Mouse (Mus musculus) cerebellum, adult 9-11 months (tissue): ENCODE data around the gene Wnt10a.

Source experiments
- DNase-seq: peaks from one replicate; pipeline ENCODE4 v3.0.0; 2022

The Wnt10a gene

GRCm38 (mm10) chr1:74791249-74791648 lies at the start of gene Wnt10a:
Gene Wnt10a (plus strand): TSS chr1:74791516.
- no peak for DNase-seq

GRCm38 (mm10) chr1:74747335-74747734 lies 44.0 kb upstream of the Wnt10a start:
- no peak for DNase-seq

GRCm38 (mm10) chr1:74748643-74749271 lies 42.6 kb upstream of the Wnt10a start, which contains the start of gene Prkag3:
Gene Prkag3 (minus strand): TSS chr1:74749221.
- no peak for DNase-seq

- no peak for DNase-seq
These were observed 42.0 kb upstream of the Wnt10a start for GRCm38 (mm10) chr1:74749301-74749700.

- no peak for DNase-seq
These were observed 40.6 kb upstream of the Wnt10a start for GRCm38 (mm10) chr1:74750683-74751082.

GRCm38 (mm10) chr1:74752150-74752549 lies 39.2 kb upstream of the Wnt10a start:
- DNase-seq: no peak

GRCm38 (mm10) chr1:74752833-74753232 lies 38.5 kb upstream of the Wnt10a start:
- no peak for DNase-seq

GRCm38 (mm10) chr1:74753266-74753974 lies 37.9 kb upstream of the Wnt10a start:
- DNase-seq: no peak

- DNase-seq: no peak
These were observed 37.0 kb upstream of the Wnt10a start for GRCm38 (mm10) chr1:74754175-74754785.

GRCm38 (mm10) chr1:74759773-74760172 lies 31.5 kb upstream of the Wnt10a start:
- no peak for DNase-seq

GRCm38 (mm10) chr1:74763081-74763480 lies 28.2 kb upstream of the Wnt10a start:
- no peak for DNase-seq

GRCm38 (mm10) chr1:74770727-74771466 lies 20.4 kb upstream of the Wnt10a start:
- no peak for DNase-seq

- no peak for DNase-seq
These were observed 19.9 kb upstream of the Wnt10a start for GRCm38 (mm10) chr1:74771467-74771844.

GRCm38 (mm10) chr1:74771845-74771930 lies 19.6 kb upstream of the Wnt10a start, which contains the start of gene Wnt6:
Gene Wnt6 (plus strand): TSS chr1:74771892.
- no peak for DNase-seq

- DNase-seq: no peak
These were observed 19.2 kb upstream of the Wnt10a start for GRCm38 (mm10) chr1:74771931-74772620.

GRCm38 (mm10) chr1:74773136-74773535 lies 18.2 kb upstream of the Wnt10a start:
- peak; percentile 46 for DNase-seq

- DNase-seq: no peak
These were observed 17.3 kb upstream of the Wnt10a start for GRCm38 (mm10) chr1:74774062-74774461.

- no peak for DNase-seq
These were observed 15.5 kb upstream of the Wnt10a start for GRCm38 (mm10) chr1:74775816-74776215.

GRCm38 (mm10) chr1:74778934-74779486 lies 12.3 kb upstream of the Wnt10a start:
- no peak for DNase-seq

GRCm38 (mm10) chr1:74782045-74782444 lies 9.3 kb upstream of the Wnt10a start:
- DNase-seq: no peak

- DNase-seq: no peak
These were observed 7.8 kb upstream of the Wnt10a start for GRCm38 (mm10) chr1:74783554-74783953.

- DNase-seq: no peak
These were observed 7.1 kb upstream of the Wnt10a start for GRCm38 (mm10) chr1:74784041-74784759.
